Mouse (Mus musculus) MEL (cell line): ENCODE data around the gene Gabbr2. TPM values are rescaled to one million over a fixed set of nuclear protein-coding genes. Genes with fewer than 3 reads are reported as not detected.
A peak's percentile ranks its signal among the peaks of the same experiment; 100 is the strongest.

Source experiments
- DNase-seq: peaks from one replicate; pipeline ENCODE4 v3.0.0; 2011; ENCODE audit warnings: low read depth, low spot score
- H3K27ac ChIP-seq: 2 replicates; pipeline ENCODE4 v1.5.1; 2012; ENCODE audit warnings: low read depth, mild to moderate bottlenecking, control low read depth, low read length, moderate library complexity; ENCODE audit not compliant: control insufficient read depth
- H3K27me3 ChIP-seq, 2 experiments: fragments of 150-350 bp in 1 of 2; sonication (generic) in 1 of 2; 2 replicates each; pipeline ENCODE4 v1.6.1; 2012; ENCODE audit warnings: low read length in 2 of 2, mild to moderate bottlenecking in 2 of 2, improper control_type of control experiment in 1 of 2, moderate library complexity in 1 of 2; ENCODE audit not compliant: insufficient read depth in 2 of 2, control insufficient read depth in 1 of 2
- H3K36me3 ChIP-seq, 2 experiments: 2 replicates each; pipeline ENCODE4 v1.6.1; 2012 to 2014; ENCODE audit warnings: low read length in 2 of 2, improper control_type of control experiment in 1 of 2, inconsistent platforms in 1 of 2, mild to moderate bottlenecking in 1 of 2; ENCODE audit not compliant: insufficient read depth in 2 of 2, control insufficient read depth in 1 of 2
- H3K4me1 ChIP-seq, 2 experiments: fragments of 150-350 bp in 1 of 2; sonication (generic) in 1 of 2; 2 replicates each; pipeline ENCODE4 v1.6.1; 2012; ENCODE audit warnings: low read length in 2 of 2, improper control_type of control experiment in 1 of 2, mild to moderate bottlenecking in 1 of 2; ENCODE audit not compliant: insufficient read depth in 2 of 2, control insufficient read depth in 1 of 2
- H3K4me3 ChIP-seq, 2 experiments: fragments of 150-350 bp in 1 of 2; sonication (generic) in 1 of 2; 2 replicates each; pipeline ENCODE4 v1.5.1; 2012; ENCODE audit warnings: low read depth in 2 of 2, low read length in 2 of 2, mild to moderate bottlenecking in 2 of 2, moderate library complexity in 2 of 2, control low read depth in 1 of 2, improper control_type of control experiment in 1 of 2; ENCODE audit not compliant: control insufficient read depth in 1 of 2, insufficient read depth in 1 of 2
- H3K79me2 ChIP-seq: 2 replicates; pipeline ENCODE4 v1.6.1; 2012; ENCODE audit warnings: mild to moderate bottlenecking, low read length, moderate library complexity; ENCODE audit not compliant: control insufficient read depth, poor library complexity, insufficient read depth
- H3K9ac ChIP-seq: 2 replicates; pipeline ENCODE4 v1.6.1; 2012; ENCODE audit warnings: low read depth, mild to moderate bottlenecking, control low read depth, low read length, moderate library complexity; ENCODE audit not compliant: control insufficient read depth, poor library complexity, severe bottlenecking
- H3K9me3 ChIP-seq: fragments of 150-350 bp; sonication (generic); replicated peaks from 2 replicates; pipeline ENCODE4 v1.6.1; 2012; ENCODE audit warnings: mild to moderate bottlenecking, low read length, improper control_type of control experiment, moderate library complexity; ENCODE audit not compliant: insufficient read depth
- BHLHE40 ChIP-seq: IDR thresholded peaks from 2 replicates; pipeline ENCODE4 v1.6.1; 2012; ENCODE audit warnings: low read depth, mild to moderate bottlenecking, inconsistent platforms, low read length, improper control_type of control experiment, borderline replicate concordance
- CHD1 ChIP-seq: IDR thresholded peaks from 2 replicates; pipeline ENCODE4 v1.6.1; 2012; ENCODE audit warnings: low read depth, mild to moderate bottlenecking, inconsistent platforms, low read length, improper control_type of control experiment
- CHD2 ChIP-seq: IDR thresholded peaks from 2 replicates; pipeline ENCODE4 v1.6.1; 2011; ENCODE audit warnings: low read length, improper control_type of control experiment
- ELF1 ChIP-seq: IDR thresholded peaks from 2 replicates; pipeline ENCODE4 v1.6.1; 2014; ENCODE audit warnings: low read depth, mild to moderate bottlenecking, inconsistent platforms, low read length, improper control_type of control experiment, moderate library complexity
- EP300 ChIP-seq, 2 experiments: IDR thresholded peaks; 2 replicates each; pipeline ENCODE4 v1.6.1; 2011; ENCODE audit warnings: improper control_type of control experiment in 2 of 2, low read length in 2 of 2, low read depth in 1 of 2, mild to moderate bottlenecking in 1 of 2
- ETS1 ChIP-seq: IDR thresholded peaks from 2 replicates; pipeline ENCODE4 v1.6.1; 2012; ENCODE audit warnings: low read depth, mild to moderate bottlenecking, inconsistent platforms, low read length, improper control_type of control experiment, moderate library complexity
- GABPA ChIP-seq: IDR thresholded peaks from 2 replicates; pipeline ENCODE4 v1.6.1; 2012; ENCODE audit warnings: low read depth, mild to moderate bottlenecking, inconsistent platforms, low read length, improper control_type of control experiment, moderate library complexity
- GATA1 ChIP-seq: IDR thresholded peaks from 2 replicates; pipeline ENCODE4 v1.6.1; 2011; ENCODE audit warnings: low read depth, low read length, improper control_type of control experiment
- HCFC1 ChIP-seq: IDR thresholded peaks from 2 replicates; pipeline ENCODE4 v1.6.1; 2012; ENCODE audit warnings: low read depth, mild to moderate bottlenecking, inconsistent platforms, low read length, improper control_type of control experiment, moderate library complexity
- MAFK ChIP-seq: IDR thresholded peaks from 2 replicates; pipeline ENCODE4 v1.6.1; 2011; ENCODE audit warnings: low read depth, mild to moderate bottlenecking, low read length, improper control_type of control experiment, borderline replicate concordance
- MAZ ChIP-seq: IDR thresholded peaks from 2 replicates; pipeline ENCODE4 v1.6.1; 2012; ENCODE audit warnings: low read depth, mild to moderate bottlenecking, inconsistent platforms, low read length, improper control_type of control experiment
- MXI1 ChIP-seq: IDR thresholded peaks from 2 replicates; pipeline ENCODE4 v1.6.1; 2011; ENCODE audit warnings: mild to moderate bottlenecking, low read depth, low read length, improper control_type of control experiment
- MYB ChIP-seq: IDR thresholded peaks from 2 replicates; pipeline ENCODE4 v1.6.1; 2011; ENCODE audit warnings: mild to moderate bottlenecking, low read depth, low read length, improper control_type of control experiment
- MYC ChIP-seq: IDR thresholded peaks from 2 replicates; pipeline ENCODE4 v1.6.1; 2011; ENCODE audit warnings: low read depth, mild to moderate bottlenecking, low read length, improper control_type of control experiment, moderate library complexity
- NRF1 ChIP-seq: IDR thresholded peaks from 2 replicates; pipeline ENCODE4 v1.6.1; 2014; ENCODE audit warnings: low read depth, mild to moderate bottlenecking, inconsistent platforms, low read length, improper control_type of control experiment, moderate library complexity; ENCODE audit not compliant: poor library complexity, insufficient read depth, severe bottlenecking
- RCOR1 ChIP-seq: IDR thresholded peaks from 2 replicates; pipeline ENCODE4 v1.6.1; 2012; ENCODE audit warnings: low read depth, mild to moderate bottlenecking, inconsistent platforms, low read length, improper control_type of control experiment
- SIN3A ChIP-seq: IDR thresholded peaks from 2 replicates; pipeline ENCODE4 v1.6.1; 2012; ENCODE audit warnings: low read length, improper control_type of control experiment, inconsistent platforms
- SMC3 ChIP-seq: IDR thresholded peaks from 2 replicates; pipeline ENCODE4 v1.6.1; 2011; ENCODE audit warnings: low read depth, low read length, improper control_type of control experiment
- TBP ChIP-seq: IDR thresholded peaks from 2 replicates; pipeline ENCODE4 v1.8.0; 2011; ENCODE audit warnings: low read depth, low read length, improper control_type of control experiment
- TCF12 ChIP-seq: IDR thresholded peaks from 2 replicates; pipeline ENCODE4 v1.6.1; 2014; ENCODE audit warnings: low read depth, mild to moderate bottlenecking, inconsistent platforms, low read length, improper control_type of control experiment, moderate library complexity
- ZC3H11A ChIP-seq: IDR thresholded peaks from 2 replicates; pipeline ENCODE4 v1.6.1; 2012; ENCODE audit warnings: low read depth, mild to moderate bottlenecking, inconsistent platforms, low read length, improper control_type of control experiment
- polyA plus RNA-seq, 2 experiments: library from polyadenylated mRNA; stranded (reverse) in 1 of 2; unstranded in 1 of 2; fragments of >175 nt in 1 of 2; fragments of >200 nt in 1 of 2; gene quantifications; 2 replicates each; pipeline versions ENCODE4 v1.2.1 to v1.2.4; 2012; ENCODE audit warnings: low replicate concordance in 2 of 2, low read depth in 1 of 2; ENCODE audit not compliant: insufficient read length in 2 of 2, insufficient read depth in 1 of 2, missing spikeins in 1 of 2
- total RNA-seq: library from RNA; depleted of rRNA; stranded (reverse); fragments of 300-350 nt; gene quantifications from 2 replicates; pipeline ENCODE4 v1.2.3, GENCODE M21; 2012

Gabbr2 gene
- total and polyA plus RNA-seq, 3 experiments, result not detected

DNA sequence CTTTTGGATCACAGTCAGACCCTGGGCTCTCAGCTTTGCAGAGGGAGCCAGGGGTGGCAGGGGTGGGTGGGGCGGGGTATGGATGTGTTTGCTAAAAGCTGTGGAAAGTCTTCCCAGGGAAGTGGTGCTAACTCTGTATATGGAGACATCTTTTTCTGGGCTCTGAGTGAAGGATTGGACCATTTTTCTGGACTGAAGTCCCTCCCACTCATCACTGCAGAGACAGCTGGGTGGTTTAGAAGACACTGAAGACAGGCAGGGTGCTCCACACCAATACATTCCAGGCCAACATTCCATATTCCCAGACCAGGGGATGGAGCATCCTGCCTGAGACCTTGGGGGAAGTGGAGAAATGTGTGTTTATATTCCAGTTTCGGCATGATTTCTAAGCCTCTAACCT lies 125.6 kb downstream of the Gabbr2 start:
- Histone ChIP-seq H3K4me3 (no peak overlapping the region), H3K9me3 (no peaks in the 10 kb centered on the region), H3K27me3 (no peaks in the 10 kb centered on the region), H3K27ac (no peak overlapping the region), H3K79me2 (no peaks in the 10 kb centered on the region), H3K4me1 (peaks cover 6 to 22% of the 10 kb centered on the region in 2 experiments), H3K9ac (no peak overlapping the region), H3K36me3 (peaks cover 0 to 10% of the 10 kb centered on the region in 2 experiments; a peak in 2 of 4 replicates)
- no peak for TF ChIP-seq ETS1
- DNase-seq, result no peak

DNA sequence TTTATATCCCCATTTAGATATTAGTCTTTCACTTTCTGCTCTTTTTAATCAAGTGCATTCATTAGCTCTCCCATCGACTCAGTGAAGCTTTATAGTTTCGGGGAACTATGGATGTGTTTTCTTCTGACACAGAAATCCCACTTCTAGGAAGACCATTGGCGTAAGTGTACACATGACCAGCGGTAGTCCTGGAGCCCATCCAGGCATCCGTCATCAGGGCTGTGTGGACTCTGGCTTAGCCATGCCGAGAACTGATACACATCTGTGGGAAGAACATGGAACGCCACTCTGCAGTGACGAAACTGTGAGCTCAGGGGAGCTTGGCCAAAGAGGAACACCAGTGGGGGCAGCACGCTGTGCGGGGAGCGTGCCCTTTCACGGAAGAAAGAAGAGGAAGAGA lies 128.0 kb downstream of the Gabbr2 start:
- Histone ChIP-seq H3K4me1 (peaks cover 6 to 22% of the 10 kb centered on the region in 2 experiments), H3K27me3 (no peaks in the 10 kb centered on the region), H3K27ac (no peak overlapping the region)

DNA sequence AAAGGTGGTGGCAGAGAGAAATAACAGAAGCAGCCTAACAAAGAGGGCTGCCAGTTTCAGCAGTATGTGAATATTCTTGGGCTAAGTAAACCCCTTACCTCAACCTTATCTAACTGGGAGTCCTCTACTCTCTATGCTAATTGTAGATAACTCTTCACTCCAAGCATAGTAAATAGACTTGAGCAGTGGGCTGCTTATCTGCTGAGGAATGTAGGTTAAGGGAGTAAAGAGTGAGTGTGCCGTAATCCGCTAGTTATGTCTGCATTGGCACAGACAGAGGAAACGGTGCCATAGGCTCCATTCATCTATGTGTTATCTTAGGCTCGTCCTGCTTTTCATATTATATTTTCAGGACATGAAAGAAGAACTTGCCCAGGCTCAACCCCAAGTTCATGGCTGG lies 129.0 kb downstream of the Gabbr2 start:
- H3K36me3 ChIP-seq, result peaks cover 0 to 10% of the 10 kb centered on the region in 2 experiments; a peak in 2 of 4 replicates
- peak overlapping the region; percentile 40 for H3K27ac ChIP-seq
- no peak for TF ChIP-seq ELF1
- TF ChIP-seq TCF12, result peak; percentile 81
- TF ChIP-seq MAZ, result 0 out of 2 replicates have a peak, but pooled peaks have one; percentile 35
- peak; percentile 89 for TF ChIP-seq GATA1
- TF ChIP-seq CHD2, result no peak
- TF ChIP-seq HCFC1, result peak; percentile 59; the same call in 1 of the 2 replicates
- TF ChIP-seq SIN3A, result peak; percentile 50; the same call in 1 of the 2 replicates
- TF ChIP-seq NRF1, result no peak
- TF ChIP-seq BHLHE40, result peak; percentile 48; the same call in 1 of the 2 replicates
- TF ChIP-seq RCOR1, result peak; percentile 58; the same call in 1 of the 2 replicates
- 0 out of 2 replicates have a peak, but pooled peaks have one; percentile 12 for TF ChIP-seq MYC
- TF ChIP-seq ETS1, result peak; percentile 82
- peak; percentile 64; the same call in 1 of the 2 replicates for TF ChIP-seq MXI1
- peak; percentile 69 to 71; a peak in 3 of 4 replicates for TF ChIP-seq EP300 (IDR thresholded peaks at IDR 0.05; ENCODE audit: low read depth in 1 of 2, low read length in 2 of 2)
- H3K4me1 ChIP-seq, result peaks cover 6 to 14% of the 10 kb centered on the region in 2 experiments
- no peaks in the 10 kb centered on the region for H3K9me3 ChIP-seq
- H3K27me3 ChIP-seq, result no peaks in the 10 kb centered on the region
- H3K9ac ChIP-seq, result no peak overlapping the region; the same call in 1 of the 2 replicates
- H3K79me2 ChIP-seq, result no peaks in the 10 kb centered on the region
- peak; percentile 69 for DNase-seq
- no peak overlapping the region for H3K4me3 ChIP-seq

More for the DNA sequence above, 128.0 kb downstream of the Gabbr2 start:
- DNase-seq, result no peak
- TF ChIP-seq MXI1, result no peak
- TF ChIP-seq EP300 (IDR thresholded peaks at IDR 0.05; ENCODE audit: low read depth in 1 of 2, low read length in 2 of 2), result no peak
- no peak for TF ChIP-seq ZC3H11A
- no peak for TF ChIP-seq TBP
- TF ChIP-seq GABPA, result no peak
- TF ChIP-seq HCFC1, result no peak
- TF ChIP-seq SMC3, result no peak
- no peak for TF ChIP-seq NRF1
- no peak for TF ChIP-seq MYB
- TF ChIP-seq CHD1, result no peak
- no peak for TF ChIP-seq MAFK
- Histone ChIP-seq H3K4me3 (no peak overlapping the region), H3K36me3 (peaks cover 0 to 10% of the 10 kb centered on the region in 2 experiments; a peak in 2 of 4 replicates), H3K9ac (no peak overlapping the region), H3K9me3 (no peaks in the 10 kb centered on the region), H3K79me2 (no peaks in the 10 kb centered on the region)
